Mouse (Mus musculus): ENCODE data around the gene Dnajc16. TPM values are rescaled to one million over a fixed set of nuclear protein-coding genes. Genes with fewer than 3 reads are reported as not detected.

Dnajc16 gene
- total and polyA plus RNA-seq, 3 experiments: 12.5 to 24.9 (median 20.4) TPM

DNA sequence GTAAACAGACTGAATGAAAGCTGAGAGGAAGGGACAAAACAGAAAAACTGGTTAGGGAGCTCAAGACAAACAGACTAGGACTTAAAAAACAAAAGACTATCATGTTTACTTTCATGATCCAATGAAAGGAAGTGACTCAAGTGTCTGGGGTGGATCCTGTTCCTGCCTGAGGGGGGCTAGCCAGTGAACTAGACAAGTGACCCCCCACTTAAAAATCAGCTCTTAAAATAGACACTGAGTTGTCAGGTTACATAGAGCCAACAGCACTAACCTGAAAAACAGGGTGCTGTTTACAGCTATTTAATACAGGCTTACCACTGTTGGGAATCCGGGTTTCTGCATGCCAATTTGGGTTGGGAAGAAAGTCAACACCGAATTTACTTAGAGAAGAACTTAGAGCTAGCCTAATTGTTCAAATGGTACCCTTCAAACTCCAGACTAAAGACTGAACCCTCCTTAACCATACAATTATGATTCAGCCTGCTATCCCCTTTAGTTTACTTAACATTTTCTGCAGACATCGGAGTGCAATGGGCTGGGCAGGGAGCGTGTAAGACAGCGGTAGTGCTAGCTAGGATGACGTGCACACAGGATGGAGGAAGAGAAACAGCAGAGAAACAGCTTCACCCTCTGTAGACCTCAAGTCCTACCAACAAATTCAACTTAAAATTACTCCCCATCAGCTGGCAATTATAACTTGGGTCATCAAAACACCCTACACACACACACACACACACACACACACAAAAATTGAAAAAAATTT lies 69.8 kb downstream of the Dnajc16 start:
- Histone ChIP-seq H3K4me1 (ENCODE audit: control insufficient read depth, insufficient read depth, low read length) (peaks cover 13% of the 10 kb centered on the region), H3K4me3 (peak overlapping the region; percentile 7; the same call in 1 of the 2 replicates), H3K79me2 (replicated peaks; ENCODE audit: control insufficient read depth, insufficient read depth, low read length) (peaks cover 9% of the 10 kb centered on the region), H3K27me3 (ENCODE audit: control insufficient read depth, insufficient read depth, low read length) (no peaks in the 10 kb centered on the region), H3K9ac (ENCODE audit: low read depth, low read length) (no peak overlapping the region), H3K27ac (peak overlapping the region; percentile 92), H3K36me3 (ENCODE audit: control insufficient read depth, insufficient read depth, low read length) (peaks cover 35% of the 10 kb centered on the region)
- TF ChIP-seq EP300 (IDR thresholded peaks at IDR 0.05; ENCODE audit: insufficient read depth, low read depth, low read length) (no peak), POLR2A (IDR thresholded peaks at IDR 0.05; ENCODE audit: insufficient read depth, low read depth, low read length) (no peak), CTCF (IDR thresholded peaks at IDR 0.05) (no peak)
- DNase-seq: no peak
- 8% methylated on average over 6 of the region's 6 CpGs for WGBS
- intact Hi-C loops (cut with DNase I): loop anchor here (5.0 kb wide), 1 partner anchor 104 kb away; the partner anchor contains the start of gene Tmem82

DNA sequence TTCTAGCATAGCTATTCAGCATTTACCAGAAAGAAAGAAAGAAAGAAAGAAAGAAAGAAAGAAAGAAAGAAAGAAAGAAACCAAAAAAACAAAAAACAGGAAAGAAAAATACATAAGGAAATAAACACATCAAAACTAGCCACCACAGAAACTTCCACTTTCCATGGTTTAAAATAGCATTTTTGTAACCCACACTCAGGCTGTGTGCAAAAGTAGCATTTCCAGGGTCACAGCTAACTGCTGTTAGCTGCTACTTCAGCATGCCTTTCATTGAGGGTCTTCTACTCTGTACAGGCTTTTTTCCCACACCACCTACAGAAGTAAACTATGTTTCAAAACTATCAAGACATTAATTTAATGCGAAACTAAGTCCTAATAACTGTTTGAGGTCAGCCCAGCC lies 71.4 kb downstream of the Dnajc16 start:
- H3K27me3 ChIP-seq (ENCODE audit: control insufficient read depth, insufficient read depth, low read length): no peaks in the 10 kb centered on the region
- peaks cover 36% of the 10 kb centered on the region for H3K36me3 ChIP-seq (ENCODE audit: control insufficient read depth, insufficient read depth, low read length)
- no peak overlapping the region; the same call in 1 of the 2 replicates for H3K27ac ChIP-seq
- TF ChIP-seq EP300 (IDR thresholded peaks at IDR 0.05; ENCODE audit: insufficient read depth, low read depth, low read length) (no peak), CTCF (IDR thresholded peaks at IDR 0.05) (no peak), POLR2A (IDR thresholded peaks at IDR 0.05; ENCODE audit: insufficient read depth, low read depth, low read length) (no peak)
- no peak overlapping the region for H3K9ac ChIP-seq (ENCODE audit: low read depth, low read length)
- peaks cover 24% of the 10 kb centered on the region for H3K4me1 ChIP-seq (ENCODE audit: control insufficient read depth, insufficient read depth, low read length)
- peaks cover 13% of the 10 kb centered on the region for H3K79me2 ChIP-seq (replicated peaks; ENCODE audit: control insufficient read depth, insufficient read depth, low read length)
- DNase-seq: no peak
- 87% methylated on average over 1 of the region's 1 CpGs for WGBS
- intact Hi-C loops (cut with DNase I): no loop called here
- H3K4me3 ChIP-seq: no peak overlapping the region

DNA sequence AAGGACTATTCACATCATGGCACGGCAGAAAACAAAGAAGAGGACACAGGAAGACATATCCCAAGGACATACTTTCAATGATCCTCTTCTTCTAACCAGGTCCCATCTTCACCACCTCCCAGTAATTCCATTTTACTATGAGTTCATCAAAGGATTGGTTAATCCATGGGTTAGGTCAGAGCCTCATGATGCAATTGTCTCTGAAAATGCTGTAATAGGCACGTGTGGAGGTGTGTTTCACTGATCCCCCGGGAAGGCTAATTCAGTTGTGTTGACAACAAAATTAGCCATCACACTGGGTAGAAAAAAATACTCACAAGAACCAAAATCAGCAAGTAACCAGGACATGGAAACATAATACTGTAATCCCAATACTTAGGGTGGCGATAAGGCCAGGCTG lies 73.1 kb downstream of the Dnajc16 start:
- DNase-seq: no peak
- Histone ChIP-seq H3K9ac (ENCODE audit: low read depth, low read length) (no peak overlapping the region), H3K79me2 (replicated peaks; ENCODE audit: control insufficient read depth, insufficient read depth, low read length) (peaks cover 21% of the 10 kb centered on the region), H3K4me1 (ENCODE audit: control insufficient read depth, insufficient read depth, low read length) (peaks cover 25% of the 10 kb centered on the region), H3K4me3 (no peak overlapping the region), H3K36me3 (ENCODE audit: control insufficient read depth, insufficient read depth, low read length) (peaks cover 40% of the 10 kb centered on the region), H3K27me3 (ENCODE audit: control insufficient read depth, insufficient read depth, low read length) (no peaks in the 10 kb centered on the region), H3K27ac (no peak overlapping the region)
- 62% methylated on average over 4 of the region's 4 CpGs for WGBS
- intact Hi-C loops (cut with DNase I): no loop called here
- TF ChIP-seq CTCF (IDR thresholded peaks at IDR 0.05) (no peak), EP300 (IDR thresholded peaks at IDR 0.05; ENCODE audit: insufficient read depth, low read depth, low read length) (no peak), POLR2A (IDR thresholded peaks at IDR 0.05; ENCODE audit: insufficient read depth, low read depth, low read length) (no peak)

DNA sequence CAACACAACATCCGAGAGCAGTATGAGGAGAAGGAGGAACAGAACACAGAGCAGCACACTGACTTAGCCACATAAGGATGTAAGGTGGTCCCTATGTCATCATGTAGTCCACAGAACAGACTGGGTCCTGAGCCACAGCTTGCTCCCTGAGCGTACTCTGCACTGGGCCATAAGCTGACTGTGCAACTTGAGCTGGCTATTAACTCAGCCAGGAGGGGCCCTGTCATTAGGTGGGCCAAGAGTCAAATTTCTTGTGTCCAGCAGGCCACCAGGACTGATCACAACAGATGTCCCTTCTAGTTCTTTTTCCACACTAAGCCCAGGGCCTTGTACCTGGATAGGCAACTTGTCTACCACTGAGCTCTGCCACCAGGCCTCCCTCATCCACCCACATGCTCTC lies 75.7 kb downstream of the Dnajc16 start:
- Histone ChIP-seq H3K4me1 (ENCODE audit: control insufficient read depth, insufficient read depth, low read length) (peaks cover 19% of the 10 kb centered on the region), H3K79me2 (replicated peaks; ENCODE audit: control insufficient read depth, insufficient read depth, low read length) (peaks cover 21% of the 10 kb centered on the region), H3K27ac (peak overlapping the region; percentile 4), H3K4me3 (no peak overlapping the region), H3K36me3 (ENCODE audit: control insufficient read depth, insufficient read depth, low read length) (peaks cover 33% of the 10 kb centered on the region), H3K9ac (ENCODE audit: low read depth, low read length) (no peak overlapping the region), H3K27me3 (ENCODE audit: control insufficient read depth, insufficient read depth, low read length) (no peaks in the 10 kb centered on the region)
- no peak for DNase-seq
- intact Hi-C loops (cut with DNase I): no loop called here
- TF ChIP-seq EP300 (IDR thresholded peaks at IDR 0.05; ENCODE audit: insufficient read depth, low read depth, low read length): no peak
- no peak for TF ChIP-seq CTCF (IDR thresholded peaks at IDR 0.05)
- TF ChIP-seq POLR2A (IDR thresholded peaks at IDR 0.05; ENCODE audit: insufficient read depth, low read depth, low read length): no peak
- 37% methylated on average over 2 of the region's 2 CpGs for WGBS

DNA sequence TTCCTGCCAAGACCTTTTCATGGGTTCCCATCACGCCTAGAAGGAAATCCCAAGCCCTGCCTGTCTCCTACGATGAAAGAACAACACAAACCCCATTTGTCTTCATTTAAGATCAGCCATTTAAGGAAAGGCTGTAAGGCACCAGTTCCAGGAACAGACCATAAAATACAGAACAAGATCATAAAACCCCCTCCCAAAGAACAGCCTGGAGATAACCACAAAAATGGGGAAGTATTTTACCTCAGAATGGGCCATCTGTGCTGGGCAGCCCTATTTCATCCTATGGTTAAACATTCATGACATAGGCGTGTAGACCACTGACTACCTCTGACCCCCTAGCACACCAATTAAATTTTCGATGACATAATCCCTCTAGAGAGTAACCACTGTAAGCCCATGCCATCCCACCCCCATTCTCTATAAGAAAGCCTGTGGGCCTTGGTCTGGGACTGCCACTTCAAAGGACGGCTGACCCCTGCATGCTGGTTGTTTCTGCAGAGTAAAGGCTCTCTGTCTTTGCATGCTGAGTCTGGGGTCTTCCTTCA lies 77.1 kb downstream of the Dnajc16 start:
- Histone ChIP-seq H3K4me3 (no peak overlapping the region), H3K36me3 (ENCODE audit: control insufficient read depth, insufficient read depth, low read length) (peaks cover 36% of the 10 kb centered on the region), H3K4me1 (ENCODE audit: control insufficient read depth, insufficient read depth, low read length) (peaks cover 19% of the 10 kb centered on the region), H3K9ac (ENCODE audit: low read depth, low read length) (no peak overlapping the region), H3K27ac (no peak overlapping the region), H3K27me3 (ENCODE audit: control insufficient read depth, insufficient read depth, low read length) (no peaks in the 10 kb centered on the region), H3K79me2 (replicated peaks; ENCODE audit: control insufficient read depth, insufficient read depth, low read length) (peaks cover 24% of the 10 kb centered on the region)
- no peak for DNase-seq
- WGBS: 79% methylated on average over 5 of the region's 5 CpGs
- TF ChIP-seq CTCF (IDR thresholded peaks at IDR 0.05) (no peak), POLR2A (IDR thresholded peaks at IDR 0.05; ENCODE audit: insufficient read depth, low read depth, low read length) (no peak), EP300 (IDR thresholded peaks at IDR 0.05; ENCODE audit: insufficient read depth, low read depth, low read length) (no peak)
- intact Hi-C loops (cut with DNase I): no loop called here

DNA sequence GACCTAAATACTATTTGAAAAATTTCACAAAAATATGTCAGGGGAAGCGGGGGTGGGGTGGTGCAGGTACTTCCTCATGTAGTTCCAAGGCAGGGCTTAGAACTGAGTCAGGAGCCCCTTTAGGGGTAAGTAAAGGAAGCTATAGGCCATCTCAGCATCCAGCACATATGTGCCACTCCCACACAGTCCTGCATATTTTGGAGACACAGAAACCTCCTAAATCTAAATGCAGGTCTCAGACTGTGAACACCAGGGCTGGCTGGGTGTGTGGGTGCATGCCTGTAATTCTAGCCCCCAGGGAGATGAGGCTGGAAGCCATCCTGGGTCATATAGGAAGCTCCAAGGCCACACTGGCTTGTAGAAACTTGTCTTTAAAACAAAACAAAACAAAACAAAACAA lies 79.5 kb downstream of the Dnajc16 start:
- peaks cover 19% of the 10 kb centered on the region for H3K4me1 ChIP-seq (ENCODE audit: control insufficient read depth, insufficient read depth, low read length)
- no peaks in the 10 kb centered on the region for H3K27me3 ChIP-seq (ENCODE audit: control insufficient read depth, insufficient read depth, low read length)
- H3K36me3 ChIP-seq (ENCODE audit: control insufficient read depth, insufficient read depth, low read length): peaks cover 25% of the 10 kb centered on the region
- WGBS: 100% methylated on average over 1 of the region's 1 CpGs
- TF ChIP-seq EP300 (IDR thresholded peaks at IDR 0.05; ENCODE audit: insufficient read depth, low read depth, low read length): no peak
- no peak for TF ChIP-seq POLR2A (IDR thresholded peaks at IDR 0.05; ENCODE audit: insufficient read depth, low read depth, low read length)
- no peak for TF ChIP-seq CTCF (IDR thresholded peaks at IDR 0.05)
- H3K9ac ChIP-seq (ENCODE audit: low read depth, low read length): no peak overlapping the region
- peaks cover 21% of the 10 kb centered on the region for H3K79me2 ChIP-seq (replicated peaks; ENCODE audit: control insufficient read depth, insufficient read depth, low read length)
- no peak overlapping the region for H3K4me3 ChIP-seq
- DNase-seq: no peak
- intact Hi-C loops (cut with DNase I): no loop called here
- H3K27ac ChIP-seq: no peak overlapping the region

Other genes starting within 250 kb of the Dnajc16 start
- 100 to 1,000 TPM; 236 to 263 TPM for gene Fblim1, start 184.8 kb downstream of the Dnajc16 start, total RNA-seq (2021)
- gene Fblim1, start 184.8 kb downstream of the Dnajc16 start, polyA plus RNA-seq (2012; rRNA removed): 297 and 303 TPM in 2 replicates
- 10 to 100 TPM; 16.5 to 20.2 TPM for gene Tmem82, start 172.3 kb downstream of the Dnajc16 start, total RNA-seq (2021)
- 35.5 and 36.6 TPM in 2 replicates for gene Tmem82, start 172.3 kb downstream of the Dnajc16 start, polyA plus RNA-seq (2012; rRNA removed)
- gene Slc25a34, start 167.1 kb downstream of the Dnajc16 start, total RNA-seq (2021): 100 to 1,000 TPM; 118 to 132 TPM
- gene Slc25a34, start 167.1 kb downstream of the Dnajc16 start, polyA plus RNA-seq (2012; rRNA removed): 183 and 258 TPM in 2 replicates
- 100 to 1,000 TPM in 1 of 2 experiments, 10 to 100 TPM in 1; 95.2 to 126 TPM for gene Plekhm2, start 126.0 kb downstream of the Dnajc16 start, total RNA-seq (2021)
- 111 and 144 TPM in 2 replicates for gene Plekhm2, start 126.0 kb downstream of the Dnajc16 start, polyA plus RNA-seq (2012; rRNA removed)
- gene Rsc1a1, start 105.3 kb downstream of the Dnajc16 start, total RNA-seq (2021): not detected
- 4.6 and 8.8 TPM in 2 replicates for gene Rsc1a1, start 105.3 kb downstream of the Dnajc16 start, polyA plus RNA-seq (2012; rRNA removed)
- gene Ddi2, start 67.5 kb downstream of the Dnajc16 start, total RNA-seq (2021): 10 to 100 TPM; 28.6 to 29.4 TPM
- gene Ddi2, start 67.5 kb downstream of the Dnajc16 start, polyA plus RNA-seq (2012; rRNA removed): 8.7 and 14.2 TPM in 2 replicates
- gene Agmat, start 44.3 kb downstream of the Dnajc16 start, total RNA-seq (2021): under 1 TPM; 0.23 to 0.32 TPM
- 0.57 and 1.1 TPM in 2 replicates for gene Agmat, start 44.3 kb downstream of the Dnajc16 start, polyA plus RNA-seq (2012; rRNA removed)
- 1 to 10 TPM; 7.5 to 8.1 TPM for gene Casp9, start 2.7 kb upstream of the Dnajc16 start, total RNA-seq (2021)
- 10.0 and 15.5 TPM in 2 replicates for gene Casp9, start 2.7 kb upstream of the Dnajc16 start, polyA plus RNA-seq (2012; rRNA removed)
- gene Cela2a, start 35.2 kb upstream of the Dnajc16 start, total RNA-seq (2021): not detected
- 0.26 and 0.62 TPM in 2 replicates for gene Cela2a, start 35.2 kb upstream of the Dnajc16 start, polyA plus RNA-seq (2012; rRNA removed)
- gene Ctrc, start 55.4 kb upstream of the Dnajc16 start, total RNA-seq (2021): not detected
- gene Ctrc, start 55.4 kb upstream of the Dnajc16 start, polyA plus RNA-seq (2012; rRNA removed): not detected in 2 replicates
- gene Efhd2, start 84.0 kb upstream of the Dnajc16 start, total RNA-seq (2021): 10 to 100 TPM; 19.4 to 21.2 TPM
- gene Efhd2, start 84.0 kb upstream of the Dnajc16 start, polyA plus RNA-seq (2012; rRNA removed): 28.4 and 33.0 TPM in 2 replicates
- under 1 TPM; 0.47 to 0.55 TPM for gene Fhad1, start 224.2 kb upstream of the Dnajc16 start, total RNA-seq (2021)
- 0.47 and 0.53 TPM in 2 replicates for gene Fhad1, start 224.2 kb upstream of the Dnajc16 start, polyA plus RNA-seq (2012; rRNA removed)

Data from heart, adult 2 months (tissue).